Mouse (Mus musculus) splenic B cell, adult 2 months (primary cell): ENCODE results near the gene Palld.

ENCODE experiments used
- DNase-seq: peaks from one replicate; pipeline ENCODE4 v3.0.0-alpha.2; 2011; ENCODE audit warnings: low read depth, low spot score
- H3K27me3 ChIP-seq: 2 replicates; pipeline ENCODE4 v1.6.1; 2012; ENCODE audit warnings: mild to moderate bottlenecking, low read length, moderate library complexity, mixed read lengths; ENCODE audit not compliant: control insufficient read depth, poor library complexity, insufficient read depth, severe bottlenecking
- H3K36me3 ChIP-seq: 2 replicates; pipeline ENCODE4 v1.6.1; 2012; ENCODE audit warnings: mild to moderate bottlenecking, low read length, moderate library complexity, mixed read lengths; ENCODE audit not compliant: control insufficient read depth, poor library complexity, insufficient read depth, severe bottlenecking

Palld gene

DNA sequence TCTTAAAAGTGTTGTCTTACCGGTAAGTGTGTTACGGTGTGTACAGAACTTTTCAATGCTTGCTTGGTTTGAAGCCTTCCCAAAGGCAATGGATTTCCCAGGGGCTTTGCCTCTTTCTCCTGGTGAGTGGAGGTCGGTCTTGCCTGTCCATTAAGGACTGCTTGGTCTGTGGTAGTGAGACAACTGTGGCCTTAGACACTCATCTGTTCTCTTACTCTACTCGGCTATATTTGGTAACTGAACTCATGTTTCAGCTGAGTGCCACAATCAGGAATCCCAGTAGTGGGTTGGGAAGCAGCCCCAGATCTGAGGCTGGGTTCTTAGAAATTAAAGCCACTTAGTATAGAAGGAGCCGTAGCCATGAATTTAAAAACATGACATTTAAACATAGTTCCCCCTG lies at the start of gene Palld:
Gene Palld (minus strand): TSS at position 170 of the 400 bp plus-strand sequence.
- DNase-seq, result no peak
- no peaks in the 10 kb centered on the region for H3K27me3 ChIP-seq
- H3K36me3 ChIP-seq, result no peaks in the 10 kb centered on the region

DNA sequence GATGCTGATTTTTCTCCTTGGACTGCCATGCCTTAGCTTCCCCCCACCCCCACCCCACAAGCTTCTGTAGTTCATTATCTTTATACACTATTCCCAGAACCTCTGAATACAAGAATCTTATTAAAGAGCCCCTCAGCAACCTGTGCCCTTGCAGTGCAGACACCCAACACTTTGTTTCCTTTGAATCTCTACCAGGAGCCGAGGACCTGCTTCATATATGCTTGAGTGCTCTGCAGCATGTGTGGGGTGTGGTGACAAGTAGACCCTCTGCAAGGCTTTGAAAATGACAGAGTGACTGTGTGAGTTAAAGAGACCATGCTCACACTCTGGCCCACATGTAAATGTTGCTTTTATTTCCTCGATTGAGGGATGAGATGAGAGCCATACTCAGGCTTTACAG lies 35.1 kb upstream of the Palld start:
- Histone ChIP-seq H3K36me3 (peaks cover 2% of the 10 kb centered on the region; the same call in 1 of the 2 replicates), H3K27me3 (no peaks in the 10 kb centered on the region)
- no peak for DNase-seq

DNA sequence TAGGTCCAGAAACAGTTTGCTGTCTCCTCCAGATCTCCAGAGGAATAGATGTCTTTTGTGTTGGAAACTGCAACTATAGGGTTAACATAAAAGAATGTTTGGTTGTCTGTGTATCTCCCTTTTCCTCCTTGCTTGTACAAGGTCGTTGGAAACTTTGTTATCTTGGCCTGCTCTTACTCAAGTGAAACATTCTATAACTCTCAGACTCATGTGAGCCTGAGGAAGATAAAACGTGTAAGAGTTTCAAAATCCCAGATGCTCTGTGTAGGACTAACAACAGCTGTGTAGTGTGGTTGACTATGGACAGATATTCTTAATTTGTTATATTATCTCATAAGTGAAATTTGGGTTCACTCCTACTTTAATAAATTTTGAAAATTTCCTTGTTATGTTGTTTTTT lies 30.8 kb upstream of the Palld start:
- no peak for DNase-seq
- Histone ChIP-seq H3K27me3 (no peaks in the 10 kb centered on the region), H3K36me3 (no peaks in the 10 kb centered on the region)

DNA sequence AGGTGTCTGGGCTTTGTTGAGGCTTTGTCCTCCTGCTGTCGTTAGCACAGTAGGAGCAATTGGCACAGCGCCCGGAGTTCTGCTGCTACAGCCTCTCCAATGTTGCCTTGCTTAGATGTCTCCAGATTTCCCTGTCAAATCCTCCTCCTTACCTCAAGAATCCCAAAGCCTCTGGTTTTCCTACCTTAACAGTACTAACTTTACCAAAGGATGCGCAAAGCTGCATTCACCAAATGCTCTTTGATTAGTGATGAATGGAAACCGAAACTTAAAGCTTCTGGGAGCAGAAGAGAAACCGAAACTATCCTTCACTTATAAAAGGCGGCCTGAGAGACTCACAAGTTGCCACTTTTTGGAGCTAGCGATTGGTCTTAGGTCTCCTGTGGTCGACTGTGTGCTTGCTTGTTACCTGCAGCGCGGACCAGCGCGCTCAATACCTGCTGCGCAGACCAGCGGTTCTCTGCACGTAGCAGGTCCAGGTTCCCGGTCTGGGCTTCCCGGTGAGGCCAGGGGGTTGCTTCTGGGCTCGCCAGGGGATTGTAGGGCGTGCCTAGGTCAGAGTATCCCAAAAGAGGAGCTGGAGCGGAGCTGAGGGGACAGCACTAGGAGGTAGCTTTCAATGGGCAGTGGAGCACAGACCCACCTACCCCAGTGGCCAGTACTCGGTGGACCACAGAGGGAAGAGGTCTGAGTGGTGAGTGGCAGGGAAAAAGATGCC lies 25.4 kb upstream of the Palld start, which contains the start of gene Ddx60:
Gene Ddx60 (plus strand): TSS at position 311 of the 718 bp plus-strand sequence.
- no peaks in the 10 kb centered on the region for H3K36me3 ChIP-seq
- DNase-seq, result peak; percentile 66
- no peaks in the 10 kb centered on the region for H3K27me3 ChIP-seq

DNA sequence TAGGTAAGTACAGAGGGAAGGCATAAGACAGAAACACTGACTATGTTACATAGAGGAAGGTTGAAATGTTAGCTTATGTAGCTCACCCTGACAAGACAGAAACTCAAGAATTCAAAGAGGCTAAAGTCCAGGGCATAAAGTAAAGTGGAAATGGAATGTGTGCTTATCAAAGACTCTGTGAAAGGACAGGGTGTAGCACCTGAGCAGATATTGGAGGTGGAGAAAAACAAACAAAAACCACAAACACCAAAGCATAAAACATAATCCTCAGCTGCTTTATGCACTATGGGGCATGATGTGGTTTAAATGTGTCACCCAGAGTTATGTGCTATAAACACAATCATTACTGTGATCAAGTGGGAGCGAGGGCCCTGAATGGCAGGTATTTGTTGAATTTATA lies 22.0 kb upstream of the Palld start:
- Histone ChIP-seq H3K36me3 (no peaks in the 10 kb centered on the region), H3K27me3 (no peaks in the 10 kb centered on the region)
- DNase-seq, result no peak

DNA sequence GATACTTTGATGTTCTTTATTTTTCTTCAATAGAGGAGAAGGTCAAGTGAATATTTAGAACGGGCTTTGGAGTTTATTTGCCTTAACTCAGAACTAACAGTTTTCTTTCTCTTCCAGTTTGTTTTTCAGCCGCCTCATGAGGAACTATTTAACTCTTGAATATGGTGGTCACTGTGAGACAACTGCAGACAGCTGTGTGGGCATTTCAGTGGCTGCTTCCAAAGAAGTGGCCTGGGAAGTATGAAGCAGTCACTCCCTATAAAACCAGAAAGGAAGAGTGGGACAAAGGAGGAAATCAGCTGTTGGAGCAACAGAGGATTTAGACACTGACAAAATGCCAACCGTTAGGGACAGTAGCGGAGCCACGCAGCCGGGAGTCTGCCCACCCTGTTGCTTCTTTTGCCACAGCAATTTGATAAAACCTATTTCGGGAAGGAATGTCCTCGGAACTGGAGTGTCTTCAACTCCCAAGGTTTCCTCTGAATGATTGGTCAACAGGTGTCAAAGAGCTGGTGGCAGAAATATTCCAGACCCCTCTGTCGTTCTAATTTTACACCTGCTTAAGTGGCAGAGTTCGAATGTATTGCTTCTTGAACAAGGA lies 19.1 kb upstream of the Palld start:
- Histone ChIP-seq H3K36me3 (no peaks in the 10 kb centered on the region), H3K27me3 (no peaks in the 10 kb centered on the region)
- DNase-seq, result no peak

DNA sequence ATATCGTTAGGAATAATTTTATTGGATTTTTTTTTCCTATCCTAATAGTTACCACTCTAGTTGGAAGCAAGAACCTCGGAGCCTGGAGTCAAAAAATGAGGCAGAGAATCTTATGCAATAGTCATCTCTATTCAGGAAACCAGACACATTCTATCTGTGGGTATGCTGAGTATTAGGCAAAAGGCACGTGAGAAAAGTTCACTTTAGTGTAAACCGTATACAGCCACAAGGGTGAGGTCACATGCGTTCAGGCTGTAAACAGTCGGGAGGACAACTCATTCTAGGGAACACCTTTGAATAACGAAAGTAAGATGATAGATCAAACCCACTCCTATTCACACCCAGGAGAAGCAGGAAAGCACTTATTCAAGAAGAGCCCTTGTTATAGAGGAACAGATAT lies 17.9 kb upstream of the Palld start:
- Histone ChIP-seq H3K27me3 (no peaks in the 10 kb centered on the region), H3K36me3 (no peaks in the 10 kb centered on the region)
- DNase-seq, result no peak

DNA sequence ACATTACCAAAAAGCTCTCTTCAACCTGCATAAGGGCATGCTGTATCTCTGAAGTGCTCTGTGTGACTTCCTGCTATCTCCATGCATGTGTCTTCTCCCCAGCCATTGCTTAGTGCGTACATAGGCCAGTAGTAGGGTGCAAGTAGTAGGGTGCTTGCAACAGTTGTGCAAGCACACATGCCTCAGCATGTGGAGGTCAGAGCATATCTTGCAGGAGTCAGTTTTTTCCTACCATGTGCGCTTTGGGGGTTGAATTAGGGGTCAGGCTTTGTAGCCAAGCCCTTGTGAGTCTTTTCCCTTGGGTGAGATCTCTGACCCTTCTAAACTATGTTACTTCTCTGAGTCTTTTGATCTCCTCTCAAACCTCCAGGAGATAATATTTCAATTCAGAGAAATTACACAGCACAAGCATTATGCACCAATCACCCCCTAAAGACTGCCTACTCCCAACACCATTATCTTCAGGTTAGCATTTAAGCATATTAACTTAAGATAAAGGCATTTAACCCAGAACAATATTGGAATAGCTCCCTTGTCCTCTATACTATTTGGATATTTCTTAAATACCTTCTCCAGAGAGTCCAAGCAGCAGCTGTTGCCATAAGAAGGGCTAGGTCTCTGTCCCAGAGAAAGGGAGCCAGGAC lies 16.8 kb upstream of the Palld start:
- DNase-seq, result no peak
- Histone ChIP-seq H3K36me3 (no peaks in the 10 kb centered on the region), H3K27me3 (no peaks in the 10 kb centered on the region)

DNA sequence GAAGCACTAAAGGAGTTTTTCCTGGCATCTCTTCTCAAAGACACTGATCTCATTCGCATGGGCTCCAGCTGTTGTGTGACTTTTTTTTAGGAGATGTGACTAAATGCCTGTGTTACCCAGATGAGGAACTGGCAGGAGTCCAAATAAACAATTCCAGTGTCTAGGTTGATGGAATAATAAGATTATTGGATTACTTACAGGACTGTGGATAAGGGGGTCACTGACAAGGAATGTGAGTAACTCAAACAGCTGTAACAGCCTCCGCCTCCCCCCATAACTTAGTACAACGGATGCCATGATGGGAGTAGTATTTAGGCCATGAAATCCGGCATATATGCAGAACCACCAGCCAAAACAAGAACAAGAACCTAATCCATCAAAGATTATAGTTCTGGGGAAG lies 14.8 kb upstream of the Palld start:
- no peaks in the 10 kb centered on the region for H3K27me3 ChIP-seq
- DNase-seq, result no peak
- H3K36me3 ChIP-seq, result no peaks in the 10 kb centered on the region

DNA sequence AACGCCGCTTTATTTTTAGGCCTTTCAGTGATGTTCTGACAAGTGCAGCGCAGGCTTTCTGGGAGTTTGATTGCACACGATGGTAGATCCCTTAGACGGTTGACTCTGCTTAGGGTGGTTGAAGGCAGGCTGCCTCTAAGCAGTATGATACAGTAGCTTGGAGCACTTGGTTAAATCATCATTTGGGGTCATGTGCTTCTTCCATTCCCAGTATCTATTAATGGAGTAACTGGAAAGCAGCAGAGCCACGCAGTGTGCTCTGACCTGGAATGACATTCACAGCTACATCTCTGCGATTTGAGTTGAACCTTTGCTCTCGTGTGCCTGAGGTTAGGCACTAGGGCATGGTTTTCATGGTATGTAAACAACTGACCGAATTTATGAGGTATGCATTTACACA lies 11.5 kb upstream of the Palld start:
- H3K27me3 ChIP-seq, result no peaks in the 10 kb centered on the region
- DNase-seq, result no peak
- H3K36me3 ChIP-seq, result no peaks in the 10 kb centered on the region

DNA sequence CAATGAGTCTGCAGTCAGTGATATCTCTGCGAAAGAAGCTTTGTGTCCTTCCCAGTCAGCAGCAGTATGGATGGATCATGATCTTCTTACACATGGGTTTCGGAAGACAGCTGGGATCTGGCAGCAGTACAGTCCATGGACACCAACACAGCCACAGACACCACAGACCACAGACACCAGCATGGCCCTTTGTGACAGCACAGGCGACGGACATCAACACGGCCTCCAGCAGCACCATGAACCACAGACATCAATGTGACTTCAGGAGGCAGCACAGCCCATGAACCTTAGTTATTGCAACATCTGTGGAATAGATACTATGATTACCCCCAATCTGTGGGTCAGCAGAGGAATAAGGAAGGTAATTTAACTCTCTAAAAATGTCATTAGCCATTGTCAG lies 10.3 kb upstream of the Palld start:
- Histone ChIP-seq H3K27me3 (no peaks in the 10 kb centered on the region), H3K36me3 (no peaks in the 10 kb centered on the region)
- no peak for DNase-seq

DNA sequence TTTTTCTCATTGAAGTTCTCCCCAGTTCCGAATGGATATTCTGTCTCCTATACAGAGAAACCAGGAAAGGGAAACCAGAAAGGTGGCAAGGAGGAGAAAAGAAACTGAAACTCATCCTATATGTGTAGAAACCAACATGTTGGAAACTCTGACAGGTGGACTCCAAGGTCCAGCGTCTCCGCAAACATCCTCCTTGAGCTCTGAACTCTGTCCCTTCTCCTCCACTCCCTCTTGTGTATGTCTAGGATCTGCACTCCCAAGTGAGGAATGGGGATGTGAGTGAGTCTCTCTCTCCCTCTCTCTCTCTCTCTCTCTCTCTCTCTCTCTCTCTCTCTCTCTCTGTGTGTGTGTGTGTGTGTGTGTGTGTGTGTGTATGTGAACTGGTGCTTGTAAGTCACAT lies 6.8 kb upstream of the Palld start:
- no peaks in the 10 kb centered on the region for H3K36me3 ChIP-seq
- DNase-seq, result no peak
- H3K27me3 ChIP-seq, result no peaks in the 10 kb centered on the region

DNA sequence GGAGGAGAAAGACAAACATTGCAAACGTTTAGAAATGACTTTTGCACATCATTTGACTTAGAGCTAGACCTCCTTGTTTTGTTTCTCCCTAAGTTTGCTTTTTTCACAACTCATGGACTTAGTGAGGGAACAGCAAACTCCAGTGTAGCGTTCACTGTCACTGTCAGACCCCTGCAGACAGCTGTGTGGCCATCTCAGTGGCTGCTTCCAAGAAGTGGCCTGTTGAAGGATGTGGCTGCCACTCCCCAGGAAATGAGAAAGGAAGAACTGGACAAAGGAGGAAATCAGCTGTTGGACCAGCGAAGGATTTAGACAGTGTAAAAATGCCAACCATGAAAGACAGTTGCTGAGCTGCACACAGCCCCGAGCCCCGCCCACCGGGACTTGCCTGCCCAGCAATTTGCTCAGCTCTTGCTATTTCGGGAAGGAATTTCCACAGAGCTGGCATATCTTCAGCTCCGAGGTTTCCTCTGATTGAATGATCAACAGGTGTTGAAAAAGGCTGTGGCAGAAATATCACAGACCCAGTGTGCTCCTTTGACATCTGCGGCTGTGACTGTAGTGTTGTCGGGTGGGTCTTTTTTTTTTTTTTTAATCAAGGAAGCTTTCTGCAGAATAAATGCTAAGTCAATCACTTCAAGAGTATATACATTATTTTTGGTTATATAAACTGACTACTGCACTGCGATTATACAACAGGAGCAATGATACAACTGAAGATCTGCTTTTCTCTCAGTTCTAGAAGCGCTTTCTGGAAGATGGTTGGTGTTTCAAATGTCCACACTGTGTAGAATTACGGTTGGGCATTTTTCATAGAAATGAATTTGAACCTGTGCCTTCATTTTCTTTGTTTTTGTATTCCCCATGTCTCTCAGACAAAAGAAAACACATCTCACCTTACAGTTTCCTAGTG lies 6.1 kb upstream of the Palld start:
- no peak for DNase-seq
- Histone ChIP-seq H3K27me3 (no peaks in the 10 kb centered on the region), H3K36me3 (no peaks in the 10 kb centered on the region)

DNA sequence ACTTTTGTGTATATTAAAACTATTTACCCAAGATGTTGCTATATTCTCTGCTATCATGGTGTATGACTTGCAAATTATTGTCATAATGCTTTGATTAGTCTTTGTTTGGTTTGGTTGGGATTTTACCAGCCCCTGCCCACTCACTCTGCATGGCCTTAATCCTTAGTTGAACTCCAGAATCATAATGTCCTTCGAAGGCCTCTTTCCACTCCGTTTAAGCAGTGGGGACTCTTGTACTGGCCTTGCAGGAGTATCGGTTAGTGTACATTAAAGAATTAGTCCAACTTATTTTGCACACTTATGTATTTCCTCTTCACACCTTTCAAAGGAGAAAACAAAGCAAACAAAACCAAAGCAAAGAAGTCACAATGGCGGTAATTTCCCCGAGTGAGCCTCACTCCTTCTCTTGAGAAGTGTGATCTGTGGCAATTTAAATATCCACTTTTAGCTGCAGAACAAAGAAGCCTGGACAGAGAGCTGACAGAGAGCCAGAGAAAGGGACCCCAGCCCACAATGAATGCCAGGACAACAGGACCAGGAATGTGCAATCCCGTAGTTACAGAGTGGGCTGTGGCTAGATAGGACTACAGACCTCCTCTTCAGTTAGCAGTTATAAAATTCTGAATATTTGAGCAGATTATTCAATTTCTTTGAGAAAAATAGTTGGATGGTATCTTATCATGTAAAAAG lies 1.3 kb downstream of the Palld start:
- no peak for DNase-seq

More for the DNA sequence above, 1.3 kb downstream of the Palld start:
- Histone ChIP-seq H3K27me3 (no peaks in the 10 kb centered on the region), H3K36me3 (no peaks in the 10 kb centered on the region)
